Mouse (Mus musculus) adrenal gland, postnatal 0 days (tissue): ENCODE measurements around the gene Mfge8. TPM values are rescaled to one million over a fixed set of nuclear protein-coding genes. Genes with fewer than 3 reads are reported as not detected.

Source experiments
- polyA plus RNA-seq: library from polyadenylated mRNA; unstranded; fragments of >200 nt; fragmentation: Nextera tagmentation; extraction: Ambion mirVana; gene quantifications from 2 replicates; pipeline ENCODE4 v1.2.1, GENCODE M21; 2015

Gene Mfge8
- 226 and 348 TPM in 2 replicates for polyA plus RNA-seq

DNA sequence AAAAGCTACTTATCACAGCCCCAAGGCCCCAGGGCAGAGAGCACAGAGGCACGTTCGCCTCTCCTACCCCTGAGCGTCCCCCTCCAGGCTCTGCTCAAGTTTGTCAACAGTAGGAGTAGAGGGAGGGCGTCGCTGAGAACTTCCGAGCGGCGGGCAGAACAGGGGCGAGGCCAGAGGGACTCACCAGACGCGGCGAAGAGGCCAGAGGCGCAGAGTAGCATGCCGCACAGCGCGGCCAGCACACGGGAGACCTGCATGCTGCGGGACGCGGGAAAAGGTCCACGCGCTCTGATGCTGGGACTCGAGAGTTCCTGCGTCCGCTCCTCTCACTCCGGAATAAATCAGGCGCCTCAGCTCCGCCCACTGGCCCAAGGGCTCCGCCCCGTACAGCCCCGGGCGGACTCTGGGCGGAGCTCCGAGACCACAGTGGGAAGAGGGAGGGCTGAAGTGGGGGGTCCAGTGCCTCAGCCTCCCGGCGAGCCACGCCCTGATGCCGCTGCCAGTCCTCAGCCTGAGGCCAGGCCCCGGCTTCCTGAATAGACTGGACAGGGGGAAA lies at the start of gene Mfge8:
Mfge8 (minus strand) TSS at position 350 of the 556 bp plus-strand sequence.

DNA sequence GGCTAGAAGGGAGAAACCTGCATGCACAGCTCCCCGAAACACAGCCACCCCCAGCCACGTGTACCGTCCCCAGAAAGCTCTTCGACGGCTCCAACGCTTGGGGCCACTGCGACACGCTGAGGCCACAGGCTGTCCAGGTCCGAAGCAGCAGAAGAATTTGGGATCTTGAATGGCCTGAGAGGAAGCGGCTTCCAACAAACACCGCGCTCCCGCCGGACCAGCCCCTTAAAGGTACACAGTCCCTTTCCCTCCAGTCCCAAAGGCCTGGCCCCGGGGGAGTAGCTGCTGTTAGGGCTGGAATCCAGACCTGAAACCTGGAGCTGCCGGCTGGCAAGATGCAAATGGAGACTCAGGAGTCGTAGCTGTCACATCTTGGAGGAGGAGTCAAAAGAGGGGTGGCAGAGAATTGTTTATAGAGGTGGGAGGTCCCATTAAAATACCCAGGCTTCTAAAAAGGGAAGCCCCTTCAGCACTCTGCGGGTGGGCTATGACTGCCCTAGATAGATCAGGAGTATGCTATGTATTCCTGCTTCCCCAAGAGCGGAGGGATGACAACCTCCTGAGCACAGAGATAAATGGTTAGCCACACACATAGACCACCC lies 17.9 kb downstream of the Mfge8 start, which contains the start of gene Hapln3:
Hapln3 (minus strand) TSS at position 176 of the 602 bp plus-strand sequence.

Other genes with a start within 250 kb of the Mfge8 start
- 17.9 and 18.1 TPM in 2 replicates for gene Isg20, start 235.6 kb downstream of the Mfge8 start, polyA plus RNA-seq
- 0.12 and 0.13 TPM in 2 replicates for gene Acan, start 95.6 kb downstream of the Mfge8 start, polyA plus RNA-seq
- gene Hapln3, start 18.0 kb downstream of the Mfge8 start, polyA plus RNA-seq: 1.5 and 2.8 TPM in 2 replicates
- 39.5 and 90.5 TPM in 2 replicates for gene Abhd2, start 124.1 kb upstream of the Mfge8 start, polyA plus RNA-seq
- gene Rlbp1, start 238.0 kb upstream of the Mfge8 start, polyA plus RNA-seq: 0.25 and 0.54 TPM in 2 replicates
- gene Fanci, start 242.9 kb upstream of the Mfge8 start, polyA plus RNA-seq: 1.5 and 2.2 TPM in 2 replicates